Mouse (Mus musculus) testis, adult 2 months (tissue): Measurements from ENCODE around the gene Slamf6.

ENCODE experiments used
- CTCF ChIP-seq: fragments of 200-500 bp; IDR thresholded peaks from 2 replicates; pipeline ENCODE4 v1.5.1; 2012; ENCODE audit warnings: low read depth, mild to moderate bottlenecking, inconsistent platforms, low read length, moderate library complexity; ENCODE audit not compliant: control insufficient read depth, insufficient read depth, insufficient replicate concordance
- POLR2A ChIP-seq: fragments of 200-500 bp; IDR thresholded peaks from 2 replicates; pipeline ENCODE4 v1.6.1; 2012; ENCODE audit warnings: low read depth, mild to moderate bottlenecking, inconsistent platforms, low read length, moderate library complexity; ENCODE audit not compliant: control insufficient read depth

GRCm38 (mm10) chr1:171991883-171992282 is 74.6 kb downstream of the Slamf6 start:
- no peak for TF ChIP-seq POLR2A
- no peak for TF ChIP-seq CTCF
